Mouse (Mus musculus) testis, adult 2 months (tissue): ENCODE results near the gene Pccb. TPM values are rescaled to one million over a fixed set of nuclear protein-coding genes. Genes with fewer than 3 reads are reported as not detected.

ENCODE experiments used
- H3K27ac ChIP-seq: fragments of 200-500 bp; 2 replicates; pipeline ENCODE4 v1.5.1; 2012; ENCODE audit warnings: low read depth, low read length; ENCODE audit not compliant: control insufficient read depth, insufficient read depth
- H3K27me3 ChIP-seq: fragments of 200-500 bp; 2 replicates; pipeline ENCODE4 v1.6.1; 2012; ENCODE audit warnings: mild to moderate bottlenecking, low read length, moderate library complexity; ENCODE audit not compliant: control insufficient read depth, insufficient read depth
- H3K36me3 ChIP-seq: fragments of 200-500 bp; 2 replicates; pipeline ENCODE4 v1.6.1; 2012; ENCODE audit warnings: mild to moderate bottlenecking, low read length; ENCODE audit not compliant: control insufficient read depth, insufficient read depth
- H3K4me1 ChIP-seq: fragments of 200-500 bp; 2 replicates; pipeline ENCODE4 v1.6.1; 2012; ENCODE audit warnings: low read length; ENCODE audit not compliant: control insufficient read depth, insufficient read depth
- H3K4me3 ChIP-seq: fragments of 200-500 bp; 2 replicates; pipeline ENCODE4 v1.5.1; 2012; ENCODE audit warnings: low read depth, mild to moderate bottlenecking, low read length, moderate library complexity, mixed read lengths; ENCODE audit not compliant: control insufficient read depth
- CTCF ChIP-seq: fragments of 200-500 bp; IDR thresholded peaks from 2 replicates; pipeline ENCODE4 v1.5.1; 2012; ENCODE audit warnings: low read depth, mild to moderate bottlenecking, inconsistent platforms, low read length, moderate library complexity; ENCODE audit not compliant: control insufficient read depth, insufficient read depth, insufficient replicate concordance
- POLR2A ChIP-seq: fragments of 200-500 bp; IDR thresholded peaks from 2 replicates; pipeline ENCODE4 v1.6.1; 2012; ENCODE audit warnings: low read depth, mild to moderate bottlenecking, inconsistent platforms, low read length, moderate library complexity; ENCODE audit not compliant: control insufficient read depth
- polyA plus RNA-seq: library from polyadenylated mRNA; depleted of rRNA; stranded (reverse); fragments of >200 nt; gene quantifications from 2 replicates; pipeline ENCODE4 v1.2.3, GENCODE M21; 2012

Gene Pccb
- polyA plus RNA-seq, 1 experiment, result 14.1 TPM

GRCm38 (mm10) chr9:100997138-100997537 is 37.6 kb downstream of the Pccb start:
- TF ChIP-seq CTCF, result no peak
- no peak for TF ChIP-seq POLR2A
- no peaks in the 10 kb centered on the region for H3K27me3 ChIP-seq
- no peaks in the 10 kb centered on the region for H3K4me1 ChIP-seq
- H3K36me3 ChIP-seq, result no peaks in the 10 kb centered on the region
- H3K4me3 ChIP-seq, result no peak overlapping the region
- H3K27ac ChIP-seq, result no peak overlapping the region

- Histone ChIP-seq H3K27ac (no peak overlapping the region), H3K4me1 (no peaks in the 10 kb centered on the region), H3K27me3 (no peaks in the 10 kb centered on the region), H3K36me3 (no peaks in the 10 kb centered on the region), H3K4me3 (no peak overlapping the region)
- no peak for TF ChIP-seq CTCF
- TF ChIP-seq POLR2A, result no peak
These were observed 40.8 kb downstream of the Pccb start for GRCm38 (mm10) chr9:100993937-100994336.

GRCm38 (mm10) chr9:100992191-100992590 is 42.5 kb downstream of the Pccb start:
- Histone ChIP-seq H3K36me3 (no peaks in the 10 kb centered on the region), H3K27me3 (no peaks in the 10 kb centered on the region), H3K4me3 (no peak overlapping the region), H3K27ac (no peak overlapping the region), H3K4me1 (no peaks in the 10 kb centered on the region)
- TF ChIP-seq POLR2A (no peak), CTCF (no peak)

GRCm38 (mm10) chr9:100991321-100991720 is 43.4 kb downstream of the Pccb start:
- Histone ChIP-seq H3K4me1 (no peaks in the 10 kb centered on the region), H3K4me3 (no peak overlapping the region), H3K36me3 (no peaks in the 10 kb centered on the region), H3K27ac (no peak overlapping the region), H3K27me3 (no peaks in the 10 kb centered on the region)
- TF ChIP-seq CTCF (no peak), POLR2A (no peak)

GRCm38 (mm10) chr9:100990609-100991008 is 44.1 kb downstream of the Pccb start:
- H3K4me1 ChIP-seq, result no peaks in the 10 kb centered on the region; the same call in 1 of the 2 replicates
- H3K27ac ChIP-seq, result no peak overlapping the region

GRCm38 (mm10) chr9:100987850-100988249 is 46.8 kb downstream of the Pccb start:
- H3K4me1 ChIP-seq, result peaks cover 6% of the 10 kb centered on the region
- H3K4me3 ChIP-seq, result no peak overlapping the region
- TF ChIP-seq POLR2A (no peak), CTCF (no peak)
- H3K27me3 ChIP-seq, result no peaks in the 10 kb centered on the region
- no peak overlapping the region for H3K27ac ChIP-seq
- H3K36me3 ChIP-seq, result no peaks in the 10 kb centered on the region

More at GRCm38 (mm10) chr9:100990609-100991008, 44.1 kb downstream of the Pccb start:
- Histone ChIP-seq H3K4me3 (no peak overlapping the region), H3K27me3 (no peaks in the 10 kb centered on the region), H3K36me3 (no peaks in the 10 kb centered on the region)
- TF ChIP-seq POLR2A (no peak), CTCF (no peak)

GRCm38 (mm10) chr9:100987006-100987405 is 47.7 kb downstream of the Pccb start:
- no peaks in the 10 kb centered on the region for H3K27me3 ChIP-seq
- no peak overlapping the region for H3K4me3 ChIP-seq
- no peaks in the 10 kb centered on the region for H3K36me3 ChIP-seq
- no peak overlapping the region for H3K27ac ChIP-seq
- TF ChIP-seq POLR2A (no peak), CTCF (no peak)
- peaks cover 6% of the 10 kb centered on the region for H3K4me1 ChIP-seq
